Mouse (Mus musculus) right cerebral cortex, adult 18-20 months (tissue): Measurements from ENCODE around the gene Stk16.

ENCODE experiments used
- DNase-seq: peaks from one replicate; pipeline ENCODE4 v3.0.0; 2022; ENCODE audit warnings: mixed read lengths

Stk16 gene

GRCm38 (mm10) chr1:75239591-75239990, 29.0 kb downstream of the Stk16 start:
- peak; percentile 72 for DNase-seq

- no peak for DNase-seq
Measured at GRCm38 (mm10) chr1:75243411-75243810, 32.8 kb downstream of the Stk16 start.

- DNase-seq, result peak; percentile 65
Measured at GRCm38 (mm10) chr1:75244175-75244826, 33.7 kb downstream of the Stk16 start.

- DNase-seq, result peak; percentile 74
Measured at GRCm38 (mm10) chr1:75244836-75245235, 34.2 kb downstream of the Stk16 start.

GRCm38 (mm10) chr1:75247071-75247930, 36.7 kb downstream of the Stk16 start:
- no peak for DNase-seq

GRCm38 (mm10) chr1:75248041-75248772, 37.6 kb downstream of the Stk16 start:
- DNase-seq, result no peak

GRCm38 (mm10) chr1:75250498-75250897, 39.9 kb downstream of the Stk16 start:
- no peak for DNase-seq

GRCm38 (mm10) chr1:75251112-75251970, 40.7 kb downstream of the Stk16 start:
- DNase-seq, result peak; percentile 77

GRCm38 (mm10) chr1:75252308-75252707, 41.7 kb downstream of the Stk16 start:
- DNase-seq, result no peak

GRCm38 (mm10) chr1:75253029-75253428, 42.4 kb downstream of the Stk16 start:
- DNase-seq, result no peak

- DNase-seq, result peak; percentile 78
Measured at GRCm38 (mm10) chr1:75253849-75254624, 43.4 kb downstream of the Stk16 start.

GRCm38 (mm10) chr1:75254625-75255013, 44.0 kb downstream of the Stk16 start:
- DNase-seq, result no peak

GRCm38 (mm10) chr1:75255516-75256046, 44.9 kb downstream of the Stk16 start:
- no peak for DNase-seq

- no peak for DNase-seq
Measured at GRCm38 (mm10) chr1:75261278-75261677, 50.6 kb downstream of the Stk16 start.

GRCm38 (mm10) chr1:75262969-75263951, 52.6 kb downstream of the Stk16 start:
- peak; percentile 84 for DNase-seq

- DNase-seq, result peak; percentile 91
Measured at GRCm38 (mm10) chr1:75264091-75264880, 53.6 kb downstream of the Stk16 start, which contains the start of gene Ptprn. Gene Ptprn, minus strand, starts transcription at chr1:75264502.
